Mouse (Mus musculus) gastrocnemius, adult 18-20 months (tissue): ENCODE measurements at regions not wholly inside any gene's neighbourhood (a gene's known extent, or its start where the extent isn't known, plus 50 kb on each side); places are given as distances from the start of the nearest gene placed in this dataset.

ENCODE experiments used
- DNase-seq: peaks from one replicate; pipeline ENCODE4 v3.0.0; 2021; ENCODE audit warnings: low spot score

GRCm38 (mm10) chr12:39952854-39953253 lies 85.0 kb downstream of the Arl4a start:
- DNase-seq = no peak

GRCm38 (mm10) chr12:39951911-39952310 lies 85.9 kb downstream of the Arl4a start:
- DNase-seq = no peak

GRCm38 (mm10) chr12:39950270-39950801 lies 87.5 kb downstream of the Arl4a start:
- no peak for DNase-seq

DNA sequence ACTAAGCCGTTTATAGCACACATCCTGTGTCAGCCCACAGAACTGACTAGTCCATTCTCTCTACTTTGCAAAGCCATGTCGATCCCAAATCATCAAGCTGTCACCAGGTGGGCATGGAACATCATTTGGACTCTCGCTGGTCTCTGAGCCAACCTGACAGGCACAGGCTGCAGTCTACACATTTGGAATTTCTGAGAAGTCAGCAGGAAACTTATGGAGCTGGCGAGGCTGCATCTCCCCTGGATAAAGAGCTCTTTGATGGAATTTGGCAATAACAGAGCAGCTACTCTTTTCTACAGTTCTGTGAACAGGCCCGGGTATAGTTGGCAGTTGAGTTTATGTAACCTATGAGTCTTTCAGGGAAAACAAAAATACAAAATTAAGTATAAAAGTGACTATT lies 94.9 kb downstream of the Arl4a start:
- DNase-seq = no peak

GRCm38 (mm10) chr12:39941162-39941561 lies 96.7 kb downstream of the Arl4a start:
- no peak for DNase-seq

DNA sequence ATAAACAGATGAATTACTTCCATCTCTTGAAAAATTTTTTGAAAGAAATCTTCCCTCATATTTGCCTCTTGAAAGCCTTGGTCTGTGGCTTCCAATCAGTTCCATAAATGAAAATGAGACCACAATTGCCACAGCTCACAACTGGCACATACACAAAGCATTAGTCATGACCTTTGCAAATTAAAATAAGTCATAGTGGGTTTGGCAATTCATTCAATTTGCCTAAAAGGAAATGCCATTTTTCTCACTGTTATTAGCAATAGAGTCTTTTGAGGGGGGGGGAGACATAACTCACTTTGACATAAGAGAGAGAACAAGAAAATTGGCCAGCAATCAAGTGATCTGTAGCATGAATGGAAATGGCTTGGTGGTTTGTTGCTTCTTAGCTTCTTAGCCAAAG lies 98.8 kb downstream of the Arl4a start:
- DNase-seq = no peak

DNA sequence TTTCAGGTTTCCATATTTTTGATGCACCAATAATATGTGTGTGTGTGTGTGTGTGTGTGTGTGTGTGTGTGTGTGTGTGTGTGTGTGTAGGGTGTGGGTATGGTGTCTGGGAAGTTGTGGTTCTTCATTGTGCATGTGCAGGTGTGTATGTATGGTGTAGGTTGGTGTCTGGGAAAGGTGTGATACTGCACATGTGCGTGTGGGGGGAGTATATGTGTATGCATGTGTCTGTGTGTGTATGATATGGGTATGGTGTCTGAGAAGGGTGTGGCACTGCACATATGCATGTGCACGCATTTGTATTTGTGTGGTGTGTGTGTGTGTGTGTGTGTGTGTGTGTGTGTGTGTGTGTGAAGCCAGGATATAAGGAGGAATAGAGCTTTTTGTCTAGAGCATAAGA lies 99.6 kb downstream of the Arl4a start:
- no peak for DNase-seq

DNA sequence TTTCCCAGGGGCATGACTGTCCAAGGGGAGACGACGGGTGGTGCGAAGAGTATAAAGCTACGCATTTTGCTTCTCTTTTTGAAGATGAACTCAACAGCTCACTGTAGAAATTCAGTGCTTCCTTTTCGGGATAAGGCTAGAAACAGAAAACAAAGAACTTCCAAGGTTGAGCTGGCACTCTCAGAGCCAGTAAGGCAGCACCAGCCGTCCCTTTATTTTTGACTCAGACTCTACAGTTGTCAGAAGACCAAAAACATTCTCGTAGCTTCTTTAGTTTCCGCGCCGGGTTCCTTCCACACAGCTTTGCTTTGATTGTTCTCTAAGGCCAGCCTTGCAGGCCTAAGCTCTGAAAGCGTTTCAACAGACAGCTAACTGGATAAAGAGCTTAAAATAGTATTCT lies 101.5 kb downstream of the Arl4a start:
- no peak for DNase-seq

DNA sequence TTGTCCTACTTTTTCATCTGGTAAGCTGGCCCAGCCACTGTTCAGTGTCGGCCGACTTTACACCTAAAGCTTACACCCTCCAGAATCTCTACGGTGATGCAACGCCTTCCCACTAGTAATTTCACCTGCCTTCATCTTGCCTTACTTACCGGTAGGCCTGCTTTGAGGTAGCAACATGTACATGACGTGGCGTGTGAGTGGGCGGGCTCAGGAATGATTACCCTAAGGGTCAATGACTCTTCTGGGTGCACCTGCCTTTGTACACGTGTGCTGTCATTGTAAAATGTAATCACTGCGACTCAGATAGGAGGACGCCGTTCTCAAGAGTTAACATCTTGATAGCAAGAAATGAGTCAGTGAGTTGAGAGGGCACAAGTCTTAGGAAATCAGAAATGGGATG lies 102.0 kb downstream of the Arl4a start:
- no peak for DNase-seq

- DNase-seq = no peak
Observed at GRCm38 (mm10) chr12:39934877-39935276, 102.9 kb downstream of the Arl4a start.

- DNase-seq = peak; percentile 19
Observed at GRCm38 (mm10) chr12:39931251-39931650, 106.6 kb downstream of the Arl4a start.

DNA sequence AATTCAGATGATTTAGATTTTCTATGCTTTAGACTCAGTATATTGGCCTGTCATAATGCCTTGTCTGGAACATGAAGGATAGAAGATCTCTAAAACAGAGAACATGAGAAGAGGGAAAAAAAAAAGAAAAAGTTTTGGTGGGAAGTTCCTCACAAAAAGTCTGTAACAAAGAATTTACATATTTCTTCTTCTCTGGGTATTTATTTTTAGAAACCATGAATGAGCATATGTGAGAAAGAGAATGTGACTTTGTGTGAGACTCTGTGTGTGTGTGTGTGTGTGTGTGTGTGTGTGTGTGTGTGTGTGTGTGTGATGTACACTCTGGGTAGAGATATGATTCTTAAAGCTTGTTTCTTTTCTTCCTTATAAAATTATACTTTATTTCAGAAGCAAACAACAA lies 109.9 kb downstream of the Arl4a start:
- no peak for DNase-seq

GRCm38 (mm10) chr12:39927014-39927413 lies 110.8 kb downstream of the Arl4a start:
- DNase-seq = peak; percentile 62

- DNase-seq = peak; percentile 7
Observed at GRCm38 (mm10) chr12:39921481-39921880, 116.3 kb downstream of the Arl4a start.

- DNase-seq = peak; percentile 27
Observed at GRCm38 (mm10) chr12:39920466-39920913, 117.3 kb downstream of the Arl4a start.

- DNase-seq = peak; percentile 28
Observed at GRCm38 (mm10) chr12:39919909-39920308, 117.9 kb downstream of the Arl4a start.

- DNase-seq = no peak
Observed at GRCm38 (mm10) chr12:39888493-39888892, 149.3 kb downstream of the Arl4a start.

DNA sequence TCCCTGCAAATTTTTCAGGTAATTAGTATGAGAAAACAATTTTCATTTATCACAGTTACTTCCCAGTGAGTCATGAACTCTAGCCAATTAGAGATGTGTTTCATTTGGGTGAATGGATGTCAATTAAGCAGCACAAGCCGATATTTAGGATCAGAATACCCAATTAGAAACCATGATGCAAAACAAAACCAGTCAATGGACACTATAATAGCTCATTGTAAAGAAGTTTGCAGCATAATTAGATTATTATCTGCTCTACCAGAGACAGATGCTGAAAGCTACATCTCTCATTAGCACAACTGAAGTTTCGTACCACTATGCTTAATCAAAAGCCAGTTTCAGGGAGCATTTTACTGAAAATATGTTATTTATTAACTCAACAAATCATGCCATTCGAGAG lies 152.5 kb downstream of the Arl4a start:
- DNase-seq = no peak

GRCm38 (mm10) chr12:39880309-39880708 lies 157.5 kb downstream of the Arl4a start:
- no peak for DNase-seq

DNA sequence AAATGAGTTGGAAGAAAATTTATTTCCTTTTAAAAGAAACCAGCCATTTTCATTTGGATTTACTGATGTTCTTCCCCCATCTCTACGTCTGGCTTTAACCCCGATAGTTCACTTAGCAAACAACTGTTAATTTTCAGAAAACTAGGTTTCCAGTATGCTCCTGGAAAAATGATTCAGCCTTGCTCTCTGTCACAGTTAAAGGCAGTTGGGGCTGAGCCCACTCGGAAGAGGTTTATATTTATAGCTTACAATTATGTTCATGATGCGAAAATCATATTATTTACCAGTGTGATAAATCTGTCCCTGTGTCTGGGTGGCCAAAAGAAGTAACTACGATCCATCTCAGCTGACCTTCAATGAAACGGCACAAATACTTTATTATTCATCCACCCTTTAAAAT lies 163.9 kb downstream of the Arl4a start:
- no peak for DNase-seq

DNA sequence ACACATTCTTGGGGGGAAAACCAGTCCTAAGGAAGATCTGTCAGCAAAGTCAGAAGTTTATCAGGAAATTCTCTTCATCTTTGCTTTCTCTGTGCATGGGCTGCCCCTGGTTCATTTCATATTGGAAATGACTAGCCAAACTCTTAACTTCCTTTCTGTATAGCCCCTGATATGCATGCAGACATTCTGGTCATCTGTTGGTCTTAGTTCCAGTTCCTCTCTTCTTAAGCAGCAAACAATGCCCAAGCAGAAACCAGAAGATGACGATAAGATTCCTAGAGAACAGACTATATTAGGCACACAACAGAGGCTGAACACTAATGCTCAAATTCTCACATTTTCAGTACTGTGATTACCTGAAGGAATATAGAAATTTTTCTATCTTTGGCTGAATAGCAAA lies 176.0 kb downstream of the Arl4a start:
- DNase-seq = no peak

DNA sequence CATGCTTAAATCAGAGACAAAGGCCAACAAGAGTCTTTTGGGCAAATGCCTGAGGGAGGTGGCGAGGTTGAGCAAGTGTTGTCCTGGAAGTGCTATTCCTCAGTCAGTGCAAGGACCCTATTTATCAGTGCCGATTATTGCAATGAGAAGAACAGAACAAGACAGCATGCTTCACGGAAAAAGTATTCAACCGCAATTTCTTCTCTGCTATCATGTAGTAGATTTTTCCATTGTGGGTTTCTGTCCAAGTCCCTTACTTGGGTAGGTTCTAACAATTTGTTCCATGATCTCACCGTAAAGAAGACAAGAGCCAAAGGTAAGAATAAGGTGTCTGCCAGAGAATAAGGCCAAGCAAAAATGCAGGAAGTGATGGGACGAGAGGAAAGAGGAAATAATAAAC lies 186.2 kb downstream of the Arl4a start:
- DNase-seq = no peak

GRCm38 (mm10) chr12:39849346-39850058 lies 188.3 kb downstream of the Arl4a start:
- DNase-seq = no peak

GRCm38 (mm10) chr12:39840615-39841014 lies 197.2 kb downstream of the Arl4a start:
- no peak for DNase-seq
